Mouse (Mus musculus) yolk sac, embryonic 10.5 days (tissue): ENCODE measurements around the gene Mapk14.
"Not testable (repeated sequence)": the region's sequence is repeated elsewhere in the genome, so short reads cannot be mapped to it uniquely, and the experiment has no call there.

Experiments used
- DNase-seq: peaks from one replicate; pipeline ENCODE4 v3.0.0-alpha.2; 2017; ENCODE audit warnings: low spot score

Gene Mapk14

GRCm38 (mm10) chr17:28698245-28698644 lies 7.1 kb downstream of the Mapk14 start:
- DNase-seq = no peak

GRCm38 (mm10) chr17:28698672-28699071 lies 7.5 kb downstream of the Mapk14 start:
- DNase-seq = no peak

GRCm38 (mm10) chr17:28699789-28700188 lies 8.7 kb downstream of the Mapk14 start:
- no peak for DNase-seq

- DNase-seq = no peak
Observed at GRCm38 (mm10) chr17:28701171-28701570, 10.0 kb downstream of the Mapk14 start.

- DNase-seq = no peak
Observed at GRCm38 (mm10) chr17:28701737-28702136, 10.6 kb downstream of the Mapk14 start.

- no peak for DNase-seq
Observed at GRCm38 (mm10) chr17:28702646-28703045, 11.5 kb downstream of the Mapk14 start.

- no peak for DNase-seq
Observed at GRCm38 (mm10) chr17:28706697-28707096, 15.6 kb downstream of the Mapk14 start.

- DNase-seq = no peak
Observed at GRCm38 (mm10) chr17:28707136-28707627, 16.1 kb downstream of the Mapk14 start.

GRCm38 (mm10) chr17:28707816-28708215 lies 16.7 kb downstream of the Mapk14 start:
- no peak for DNase-seq

- no peak for DNase-seq
Observed at GRCm38 (mm10) chr17:28708989-28709388, 17.9 kb downstream of the Mapk14 start.

- DNase-seq = no peak
Observed at GRCm38 (mm10) chr17:28709552-28710290, 18.6 kb downstream of the Mapk14 start.

- no peak for DNase-seq
Observed at GRCm38 (mm10) chr17:28710291-28710688, 19.2 kb downstream of the Mapk14 start.

GRCm38 (mm10) chr17:28711237-28711636 lies 20.1 kb downstream of the Mapk14 start:
- peak; percentile 74 for DNase-seq

- no peak for DNase-seq
Observed at GRCm38 (mm10) chr17:28712305-28712704, 21.2 kb downstream of the Mapk14 start.

GRCm38 (mm10) chr17:28714006-28714405 lies 22.9 kb downstream of the Mapk14 start:
- DNase-seq = no peak

GRCm38 (mm10) chr17:28715832-28716548 lies 24.9 kb downstream of the Mapk14 start:
- DNase-seq = no peak

- DNase-seq = no peak
Observed at GRCm38 (mm10) chr17:28717535-28717934, 26.4 kb downstream of the Mapk14 start.

GRCm38 (mm10) chr17:28725783-28726182 lies 34.7 kb downstream of the Mapk14 start, which contains the start of gene AC170998.1:
Gene AC170998.1 (plus strand): TSS chr17:28726083.
- DNase-seq = no peak

GRCm38 (mm10) chr17:28727511-28727910 lies 36.4 kb downstream of the Mapk14 start:
- not testable (repeated sequence) for DNase-seq

GRCm38 (mm10) chr17:28735317-28736105 lies 44.4 kb downstream of the Mapk14 start:
- DNase-seq = no peak

- no peak for DNase-seq
Observed at GRCm38 (mm10) chr17:28736486-28736885, 45.4 kb downstream of the Mapk14 start.

- no peak for DNase-seq
Observed at GRCm38 (mm10) chr17:28737973-28738372, 46.8 kb downstream of the Mapk14 start.
